ENCODE assay signal across 24 mouse cellular contexts in the genomic region with DNA sequence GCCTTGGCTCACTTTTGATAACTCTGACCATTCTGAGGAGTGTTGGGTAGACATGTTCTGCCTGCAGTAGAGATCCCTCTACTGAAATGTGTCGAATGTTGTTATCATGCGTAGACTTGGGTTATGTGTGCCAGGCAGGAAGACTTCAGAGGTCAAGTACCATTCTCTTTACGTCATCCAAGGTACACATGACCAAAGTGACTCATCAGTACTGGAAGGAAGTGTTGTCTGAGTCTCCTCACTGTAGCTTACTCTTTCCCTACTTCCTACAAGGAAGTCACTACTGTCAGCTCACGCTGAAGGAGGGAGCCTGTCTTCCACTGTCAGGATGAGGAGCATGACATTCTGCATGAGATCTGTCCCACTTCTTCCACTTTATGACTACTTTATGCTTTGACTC. TPM values are rescaled to one million over a fixed set of nuclear protein-coding genes. Genes with fewer than 3 reads are reported as not detected.
DNase-seq lines count a peak whose midpoint lies in the region; ATAC-seq and TF ChIP-seq lines count a peak whose summit lies in the region.
"Had no signal": no experiment of that assay in that cellular context is flagged by ENCODE, and none has a peak within 500 bp of the region (broad histone marks: within the 10 kb centered on the region; RNA-seq: fewer than 3 reads in every experiment).

No protein-coding gene starts in this region.

- peak; percentile 59 for ATAC-seq in liver, postnatal 0 days
- no peak for ATAC-seq in liver, embryonic 12.5 days
- ATAC-seq in intestine, postnatal 0 days: peak; percentile 80
- ATAC-seq in stomach, postnatal 0 days (ENCODE audit: low FRiP score, low TSS enrichment): peak; percentile 88
- no peak for ATAC-seq in CD4-positive, CD25-positive, alpha-beta regulatory T cell, adult 4 months
- ATAC-seq: hindbrain, postnatal 0 days had no signal

- no peaks in the 10 kb centered on the region for H3K36me3 ChIP-seq in liver, postnatal 0 days (replicated peaks; ENCODE audit: insufficient read depth, low read length)
- H3K36me3 ChIP-seq in liver, embryonic 12.5 days: no peaks in the 10 kb centered on the region
- no peaks in the 10 kb centered on the region for H3K36me3 ChIP-seq in C2C12 (ENCODE audit: control insufficient read depth, insufficient read depth)
- H3K36me3 ChIP-seq in intestine, postnatal 0 days (ENCODE audit: control insufficient read depth, insufficient read depth): no peaks in the 10 kb centered on the region
- no peaks in the 10 kb centered on the region for H3K36me3 ChIP-seq in stomach, postnatal 0 days (ENCODE audit: control insufficient read depth, insufficient read depth, low read length)
- H3K36me3 ChIP-seq: embryonic facial prominence, embryonic 13.5 days; forebrain, embryonic 12.5 days; limb, embryonic 12.5 days; neural tube, embryonic 13.5 days had no signal

- H3K4me1 ChIP-seq in liver, postnatal 0 days (ENCODE audit: insufficient read depth): peaks cover 3% of the 10 kb centered on the region; the same call in 1 of the 2 replicates
- no peaks in the 10 kb centered on the region for H3K4me1 ChIP-seq in liver, embryonic 12.5 days
- H3K4me1 ChIP-seq in intestine, postnatal 0 days (replicated peaks; ENCODE audit: control insufficient read depth, insufficient read depth, low read length): peaks cover 11% of the 10 kb centered on the region; the same call in 1 of the 2 replicates
- H3K4me1 ChIP-seq in stomach, postnatal 0 days (replicated peaks; ENCODE audit: control insufficient read depth, insufficient read depth): 0 out of 2 replicates have a peak, but pooled peaks cover 3% of the 10 kb centered on the region

- no peak for TF ChIP-seq EP300 in liver, postnatal 0 days (IDR thresholded peaks at IDR 0.05; ENCODE audit: low read depth)
- no peak for TF ChIP-seq EP300 in stomach, postnatal 0 days (optimal IDR thresholded peaks at IDR 0.05)

- H3K9ac ChIP-seq in liver, postnatal 0 days (replicated peaks): no peak overlapping the region
- H3K9ac ChIP-seq in liver, embryonic 12.5 days: no peak overlapping the region
- no peak overlapping the region for H3K9ac ChIP-seq in intestine, postnatal 0 days (ENCODE audit: low read depth, low read length)
- H3K9ac ChIP-seq in stomach, postnatal 0 days (ENCODE audit: low read length): no peak overlapping the region
- H3K9ac ChIP-seq: embryonic facial prominence, embryonic 13.5 days; forebrain, embryonic 12.5 days; limb, embryonic 12.5 days; liver, embryonic 14.5 days; neural tube, embryonic 13.5 days had no signal

- H3K4me3 ChIP-seq in liver, postnatal 0 days (ENCODE audit: low read depth, low read length): no peak overlapping the region
- no peak overlapping the region for H3K4me3 ChIP-seq in liver, embryonic 12.5 days
- no peak overlapping the region for H3K4me3 ChIP-seq in C2C12 (ENCODE audit: insufficient read depth, poor library complexity, severe bottlenecking)
- no peak overlapping the region for H3K4me3 ChIP-seq in intestine, postnatal 0 days (ENCODE audit: low read depth, low read length)
- H3K4me3 ChIP-seq in stomach, postnatal 0 days (ENCODE audit: low read depth, low read length): no peak overlapping the region
- H3K4me3 ChIP-seq: embryonic facial prominence, embryonic 13.5 days; erythroblast, embryonic 14.5 days; forebrain, embryonic 12.5 days; limb, embryonic 12.5 days; neural tube, embryonic 13.5 days had no signal

- H3K27me3 ChIP-seq in liver, postnatal 0 days (ENCODE audit: insufficient read depth, low read length): no peaks in the 10 kb centered on the region
- H3K27me3 ChIP-seq in liver, embryonic 12.5 days (replicated peaks): no peaks in the 10 kb centered on the region
- H3K27me3 ChIP-seq in C2C12 (ENCODE audit: control insufficient read depth, insufficient read depth, insufficient read length): no peaks in the 10 kb centered on the region
- H3K27me3 ChIP-seq in intestine, postnatal 0 days (replicated peaks; ENCODE audit: control insufficient read depth, insufficient read depth, low read length): no peaks in the 10 kb centered on the region
- H3K27me3 ChIP-seq in stomach, postnatal 0 days (ENCODE audit: control insufficient read depth, insufficient read depth, low read length): no peaks in the 10 kb centered on the region
- H3K27me3 ChIP-seq: embryonic facial prominence, embryonic 13.5 days; forebrain, embryonic 12.5 days; limb, embryonic 12.5 days; neural tube, embryonic 13.5 days had no signal

- no peak overlapping the region for H3ac ChIP-seq in C2C12 (ENCODE audit: control insufficient read depth, insufficient read length, low read depth)

- no peaks in the 10 kb centered on the region for H3K9me3 ChIP-seq in liver, postnatal 0 days (ENCODE audit: low read length)
- H3K9me3 ChIP-seq in liver, embryonic 12.5 days (replicated peaks): no peaks in the 10 kb centered on the region
- H3K9me3 ChIP-seq in intestine, postnatal 0 days (ENCODE audit: control insufficient read depth): no peaks in the 10 kb centered on the region
- no peaks in the 10 kb centered on the region for H3K9me3 ChIP-seq in stomach, postnatal 0 days (ENCODE audit: control insufficient read depth, low read length)
- H3K9me3 ChIP-seq: embryonic facial prominence, embryonic 13.5 days; forebrain, embryonic 12.5 days; limb, embryonic 12.5 days; neural tube, embryonic 13.5 days had no signal

- no peak for DNase-seq in liver, postnatal 0 days
- no peak for DNase-seq in stomach, postnatal 0 days (ENCODE audit: low spot score)
- no peak for DNase-seq in ovary, postnatal 36 days (ENCODE audit: low spot score)
- DNase-seq: adrenal gland, postnatal 14 days; B cell, adult 2 months; cerebellum, adult 8-10 months; cerebellum, postnatal 36 days; embryo, embryonic 11 days; heart, postnatal 10 days; kidney, adult 18-20 months; kidney, postnatal 14 days; midbrain, embryonic 14.5 days had no signal

- no peaks in the 10 kb centered on the region for H3K79me2 ChIP-seq in C2C12 (ENCODE audit: control insufficient read depth, insufficient read depth)

- H3K79me3 ChIP-seq in C2C12 (ENCODE audit: low read depth): no peaks in the 10 kb centered on the region

- TF ChIP-seq CTCF in liver, postnatal 0 days (IDR thresholded peaks at IDR 0.05; ENCODE audit: low read depth): no peak
- no peak for TF ChIP-seq CTCF in C2C12 (IDR thresholded peaks at IDR 0.05; ENCODE audit: control insufficient read depth, insufficient read depth, insufficient read length)
- TF ChIP-seq CTCF in intestine, postnatal 0 days (IDR thresholded peaks at IDR 0.05; ENCODE audit: low read depth): no peak
- TF ChIP-seq CTCF in stomach, postnatal 0 days (IDR thresholded peaks at IDR 0.05; ENCODE audit: low read depth): no peak

- WGBS in liver, postnatal 0 days (ENCODE audit: insufficient replicate concordance): 62% methylated on average over 4 of the region's 4 CpGs
- 26% methylated on average over 4 of the region's 4 CpGs for WGBS in liver, embryonic 12.5 days (ENCODE audit: insufficient replicate concordance)
- WGBS in intestine, postnatal 0 days: 44% methylated on average over 4 of the region's 4 CpGs
- 75% methylated on average over 4 of the region's 4 CpGs for WGBS in stomach, postnatal 0 days

- no peak overlapping the region for H3K4me2 ChIP-seq in liver, postnatal 0 days (ENCODE audit: low read depth, low read length)
- no peak overlapping the region for H3K4me2 ChIP-seq in liver, embryonic 12.5 days
- no peak overlapping the region for H3K4me2 ChIP-seq in intestine, postnatal 0 days (replicated peaks; ENCODE audit: low read depth)
- H3K4me2 ChIP-seq in stomach, postnatal 0 days (replicated peaks; ENCODE audit: low read depth): no peak overlapping the region
- H3K4me2 ChIP-seq: embryonic facial prominence, embryonic 13.5 days; forebrain, embryonic 12.5 days; heart, embryonic 11.5 days; limb, embryonic 12.5 days; neural tube, embryonic 13.5 days had no signal

- no peak overlapping the region for H3K27ac ChIP-seq in liver, postnatal 0 days (ENCODE audit: low read depth)
- H3K27ac ChIP-seq in liver, embryonic 12.5 days: no peak overlapping the region
- H3K27ac ChIP-seq in intestine, postnatal 0 days (ENCODE audit: low read depth, low read length): peak overlapping the region; percentile 69
- no peak overlapping the region for H3K27ac ChIP-seq in stomach, postnatal 0 days (replicated peaks)
- H3K27ac ChIP-seq: embryonic facial prominence, embryonic 13.5 days; forebrain, embryonic 12.5 days; hindbrain, postnatal 0 days; limb, embryonic 12.5 days; liver, embryonic 14.5 days; neural tube, embryonic 13.5 days had no signal

TF ChIP-seq in C2C12, 6 proteins besides CTCF, POLR2A, EP300 and RAD21:
- TF ChIP-seq MYOD1 (IDR thresholded peaks at IDR 0.05; ENCODE audit: control insufficient read depth, insufficient read length, low read depth) (no peak), USF1 (IDR thresholded peaks at IDR 0.05; ENCODE audit: low read depth) (peak; percentile 68)

RNA-seq across cellular contexts. Expression of gene Sowahb, which starts 12.2 kb away (rescaled TPM):
- polyA plus RNA-seq in liver, postnatal 0 days (2015; fragmentation: Nextera tagmentation; extraction: Ambion mirVana): 1.8 and 3.9 TPM in 2 replicates
- 0.36 and 0.50 TPM in 2 replicates for polyA plus RNA-seq in liver, embryonic 12.5 days (2016; fragmentation: Nextera tagmentation; extraction: Ambion mirVana)
- polyA plus RNA-seq in C2C12 (2012; fragmentation: generic; extraction: Trizol): 0.01 TPM
- polyA plus RNA-seq in intestine, postnatal 0 days (2015; fragmentation: Nextera tagmentation; extraction: Ambion mirVana): 16.1 and 18.0 TPM in 2 replicates
- polyA plus RNA-seq in stomach, postnatal 0 days (2015; fragmentation: Nextera tagmentation; extraction: Ambion mirVana): 1.7 and 2.1 TPM in 2 replicates
- not detected for polyA plus RNA-seq in CD4-positive, CD25-positive, alpha-beta regulatory T cell, adult 4 months (2017; shearing (Covaris generic))
- polyA plus RNA-seq: midbrain, embryonic 14.5 days; neural tube, embryonic 13.5 days had no signal

Comparison
In these comparisons a context has a peak if more than half of its experiments do, and no peak if none do; other contexts are left out.
1. ATAC-seq: peak in liver, postnatal 0 days (single experiment), intestine, postnatal 0 days (single experiment) and stomach, postnatal 0 days (single experiment); none in liver, embryonic 12.5 days (single experiment) and CD4-positive, CD25-positive, alpha-beta regulatory T cell, adult 4 months (single experiment).